Mouse (Mus musculus) myocyte (in vitro differentiated cells): ENCODE data around the gene Stum.
A peak's percentile ranks its signal among the peaks of the same experiment; 100 is the strongest.

Source experiments
- E2F4 ChIP-seq: IDR thresholded peaks from one replicate; pipeline ENCODE4 v1.6.1; 2011; ENCODE audit warnings: mild to moderate bottlenecking, control low read depth, moderate library complexity; ENCODE audit not compliant: insufficient read depth
- MAX ChIP-seq: IDR thresholded peaks from one replicate; pipeline ENCODE4 v1.6.1; 2011; ENCODE audit warnings: low read depth, mild to moderate bottlenecking, control low read depth
- MYOG ChIP-seq, 3 experiments: IDR thresholded peaks; one replicate each; pipeline ENCODE4 v1.6.1; 2011; ENCODE audit warnings: control low read depth in 2 of 3, low read depth in 2 of 3, mild to moderate bottlenecking in 2 of 3; ENCODE audit not compliant: insufficient read length in 2 of 3, control insufficient read depth in 1 of 3, insufficient read depth in 1 of 3
- POLR2A ChIP-seq: IDR thresholded peaks from one replicate; pipeline ENCODE4 v1.6.1; 2011; ENCODE audit warnings: low read depth, mild to moderate bottlenecking, control low read depth, moderate library complexity; ENCODE audit not compliant: insufficient read length
- POLR2AphosphoS2 ChIP-seq: IDR thresholded peaks from one replicate; pipeline ENCODE4 v1.6.1; 2011; ENCODE audit warnings: low read depth, control low read depth; ENCODE audit not compliant: insufficient read length
- REST ChIP-seq: IDR thresholded peaks from one replicate; pipeline ENCODE4 v1.6.1; 2011; ENCODE audit warnings: mild to moderate bottlenecking, control low read depth, moderate library complexity; ENCODE audit not compliant: insufficient read depth, insufficient read length
- SRF ChIP-seq: IDR thresholded peaks from one replicate; pipeline ENCODE4 v1.6.1; 2011; ENCODE audit warnings: low read depth; ENCODE audit not compliant: control insufficient read depth, insufficient read length
- TCF12 ChIP-seq: IDR thresholded peaks from one replicate; pipeline ENCODE4 v1.6.1; 2011; ENCODE audit warnings: mild to moderate bottlenecking, control low read depth; ENCODE audit not compliant: poor library complexity, insufficient read depth, severe bottlenecking
- TCF3 ChIP-seq: IDR thresholded peaks from one replicate; pipeline ENCODE4 v1.6.1; 2011; ENCODE audit warnings: low read depth, control low read depth; ENCODE audit not compliant: insufficient read length
- USF1 ChIP-seq: IDR thresholded peaks from one replicate; pipeline ENCODE4 v1.6.1; 2011; ENCODE audit warnings: low read depth, mild to moderate bottlenecking, control low read depth, moderate library complexity

- TF ChIP-seq TCF12 (peak; percentile 78), E2F4 (no peak), TCF3 (peak; percentile 63), USF1 (no peak), POLR2A (no peak), MYOG (IDR thresholded peaks at IDR 0.05; ENCODE audit: control insufficient read depth in 1 of 3, insufficient read depth in 1 of 3, insufficient read length in 2 of 3, low read depth in 2 of 3) (peak; percentile 63 to 95 (median 87)), POLR2AphosphoS2 (no peak), MAX (no peak), REST (no peak), SRF (no peak)
These were observed 27.1 kb upstream of the Stum start for GRCm38 (mm10) chr1:180510442-180510841.
